Mouse (Mus musculus) ovary, adult 2 months (tissue): ENCODE results near the gene Cyb5d2. TPM values are rescaled to one million over a fixed set of nuclear protein-coding genes. Genes with fewer than 3 reads are reported as not detected.

ENCODE experiments used
- polyA plus RNA-seq: library from polyadenylated mRNA; depleted of rRNA; stranded (reverse); fragments of >200 nt; gene quantifications from 2 replicates; pipeline ENCODE4 v1.2.3, GENCODE M21; 2012; rRNA removed

Gene Cyb5d2
- polyA plus RNA-seq: 5.9 and 8.3 TPM in 2 replicates

GRCm38 (mm10) chr11:72795455-72796295 is at the start of gene Cyb5d2, which contains the start of gene Zzef1:
Gene Cyb5d2, minus strand, starts transcription at chr11:72796142.
Gene Zzef1, plus strand, starts transcription at chr11:72796226.

Other genes with a start within 250 kb of the Cyb5d2 start
- 1.4 TPM in 2 replicates for gene Spns3, start 245.6 kb downstream of the Cyb5d2 start, polyA plus RNA-seq
- gene Ube2g1, start 188.9 kb downstream of the Cyb5d2 start, polyA plus RNA-seq: 9.4 and 15.2 TPM in 2 replicates
- gene Ankfy1, start 106.1 kb downstream of the Cyb5d2 start, polyA plus RNA-seq: 27.6 and 32.0 TPM in 2 replicates
- 20.3 and 21.7 TPM in 2 replicates for gene Zzef1, start 84 bp upstream of the Cyb5d2 start, polyA plus RNA-seq
- 30.1 and 33.5 TPM in 2 replicates for gene Atp2a3, start 165.0 kb upstream of the Cyb5d2 start, polyA plus RNA-seq
- gene P2rx1, start 203.0 kb upstream of the Cyb5d2 start, polyA plus RNA-seq: 1.3 and 1.5 TPM in 2 replicates
- gene Camkk1, start 222.9 kb upstream of the Cyb5d2 start, polyA plus RNA-seq: 3.4 and 4.3 TPM in 2 replicates